10 mouse cellular contexts compared by ENCODE assay signal in genomic region chr14:21686376-21687279, GRCm38 (mm10). TPM values are rescaled to one million over a fixed set of nuclear protein-coding genes. Genes with fewer than 3 reads are reported as not detected.
A peak's percentile ranks its signal among the peaks of the same experiment; 100 is the strongest.
DNase-seq lines count a peak whose midpoint lies in the region; ATAC-seq and TF ChIP-seq lines count a peak whose summit lies in the region.
"Had no signal": no experiment of that assay in that cellular context is flagged by ENCODE, and none has a peak within 500 bp of the region (broad histone marks: within the 10 kb centered on the region; RNA-seq: fewer than 3 reads in every experiment).

No protein-coding gene starts in this region.

- peaks cover 12% of the 10 kb centered on the region; the same call in 1 of the 2 replicates for H3K27me3 ChIP-seq in heart, embryonic 11.5 days (ENCODE audit: control insufficient read depth, insufficient read depth, low read length)
- 0 out of 2 replicates have a peak, but pooled peaks cover 3% of the 10 kb centered on the region for H3K27me3 ChIP-seq in intestine, postnatal 0 days (replicated peaks; ENCODE audit: control insufficient read depth, insufficient read depth, low read length)
- H3K27me3 ChIP-seq in neural tube, embryonic 12.5 days (replicated peaks): no peaks in the 10 kb centered on the region

- peak overlapping the region; percentile 36 for H3K4me3 ChIP-seq in heart, embryonic 11.5 days (ENCODE audit: low read depth, low read length)
- peak overlapping the region; percentile 16 for H3K4me3 ChIP-seq in intestine, postnatal 0 days (ENCODE audit: low read depth, low read length)
- H3K4me3 ChIP-seq in neural tube, embryonic 12.5 days: peak overlapping the region; percentile 30
- no peak overlapping the region for H3K4me3 ChIP-seq in left cerebral cortex, adult 2 months

- no peak for TF ChIP-seq CTCF in intestine, postnatal 0 days (IDR thresholded peaks at IDR 0.05; ENCODE audit: low read depth)
- no peak for TF ChIP-seq CTCF in left cerebral cortex, adult 2 months (IDR thresholded peaks at IDR 0.05)

- DNase-seq in heart, postnatal 36 days: no peak
- DNase-seq in embryo, embryonic 9.5 days (ENCODE audit: extremely low spot score): peak; percentile 87
- DNase-seq in cerebellum, adult 11 months: no peak
- no peak for DNase-seq in left cerebral cortex, adult 2 months (ENCODE audit: extremely low spot score in 1 of 2, low spot score in 2 of 2)

- WGBS in heart, embryonic 11.5 days (ENCODE audit: insufficient replicate concordance): 9% methylated on average over 49 of the region's 49 CpGs
- 15% methylated on average over 49 of the region's 49 CpGs for WGBS in intestine, postnatal 0 days
- 9% methylated on average over 49 of the region's 49 CpGs for WGBS in neural tube, embryonic 12.5 days

- no peaks in the 10 kb centered on the region for H3K9me3 ChIP-seq in heart, embryonic 11.5 days (replicated peaks; ENCODE audit: control insufficient read depth, low read length)
- H3K9me3 ChIP-seq in intestine, postnatal 0 days (ENCODE audit: control insufficient read depth): no peaks in the 10 kb centered on the region
- H3K9me3 ChIP-seq in neural tube, embryonic 12.5 days: no peaks in the 10 kb centered on the region

- H3K27ac ChIP-seq in heart, embryonic 11.5 days (ENCODE audit: low read depth, low read length): no peak overlapping the region
- H3K27ac ChIP-seq in intestine, postnatal 0 days (ENCODE audit: low read depth, low read length): no peak overlapping the region
- H3K27ac ChIP-seq in neural tube, embryonic 12.5 days: no peak overlapping the region
- H3K27ac ChIP-seq in left cerebral cortex, adult 2 months: no peak overlapping the region

- no peaks in the 10 kb centered on the region for H3K36me3 ChIP-seq in heart, embryonic 11.5 days (ENCODE audit: control insufficient read depth, insufficient read depth, low read length)
- H3K36me3 ChIP-seq in intestine, postnatal 0 days (ENCODE audit: control insufficient read depth, insufficient read depth): no peaks in the 10 kb centered on the region
- H3K36me3 ChIP-seq in neural tube, embryonic 12.5 days: no peaks in the 10 kb centered on the region

- peak overlapping the region; percentile 74 for H3K4me2 ChIP-seq in heart, embryonic 11.5 days
- H3K4me2 ChIP-seq in intestine, postnatal 0 days (replicated peaks; ENCODE audit: low read depth): peak overlapping the region; percentile 61
- peak overlapping the region; percentile 64 for H3K4me2 ChIP-seq in neural tube, embryonic 12.5 days (replicated peaks)

- intact Hi-C loops in heart, postnatal 36 days (cut with DNase I): no loop called here
- intact Hi-C loops in left cerebral cortex, adult 2 months (cut with DNase I): loop anchor here (10.0 kb wide), 1 partner anchor 158 kb away; the partner anchor contains the start of gene Comtd1

- ATAC-seq in heart, embryonic 11.5 days (replicated peaks; ENCODE audit: insufficient number of reproducible peaks, low FRiP score, low TSS enrichment): no peak
- no peak for ATAC-seq in intestine, postnatal 0 days
- ATAC-seq in neural tube, embryonic 12.5 days (ENCODE audit: low FRiP score, low read depth): no peak
- no peak for ATAC-seq in megakaryocyte, adult 5-6 weeks (ENCODE audit: poor library complexity, severe bottlenecking)

- H3K4me1 ChIP-seq in heart, embryonic 11.5 days (ENCODE audit: control insufficient read depth, insufficient read depth, low read length): peaks cover 21% of the 10 kb centered on the region
- H3K4me1 ChIP-seq in intestine, postnatal 0 days (replicated peaks; ENCODE audit: control insufficient read depth, insufficient read depth, low read length): no peaks in the 10 kb centered on the region
- peaks cover 19% of the 10 kb centered on the region for H3K4me1 ChIP-seq in neural tube, embryonic 12.5 days

- H3K9ac ChIP-seq in heart, embryonic 11.5 days (ENCODE audit: low read depth, low read length): no peak overlapping the region; the same call in 1 of the 2 replicates
- H3K9ac ChIP-seq in intestine, postnatal 0 days (ENCODE audit: low read depth, low read length): no peak overlapping the region
- 0 out of 2 replicates have a peak overlapping the region, but pooled peaks have one; percentile 19 for H3K9ac ChIP-seq in neural tube, embryonic 12.5 days

RNA-seq across cellular contexts. Expression of gene Dupd1, which starts 27.7 kb away (rescaled TPM):
- polyA plus RNA-seq in heart, embryonic 11.5 days (2014; fragmentation: Nextera tagmentation; extraction: Ambion mirVana): 0.73 TPM in 1 of 2 replicates, not detected in the other
- not detected for total RNA-seq in heart, postnatal 36 days (2021)
- polyA plus RNA-seq in intestine, postnatal 0 days (2015; fragmentation: Nextera tagmentation; extraction: Ambion mirVana): not detected in 2 replicates
- polyA plus RNA-seq in neural tube, embryonic 12.5 days (2016; fragmentation: Nextera tagmentation; extraction: Ambion mirVana): not detected in 2 replicates
- not detected in 2 replicates for total RNA-seq in megakaryocyte, adult 5-6 weeks (2015)
- total RNA-seq in megakaryocyte, adult 5-6 weeks (2017): not detected in 2 replicates
- not detected for total RNA-seq in left cerebral cortex, adult 2 months (2021)
- total RNA-seq: common myeloid progenitor, adult 5-6 weeks; liver, adult 2 months had no signal
- polyA plus RNA-seq: liver, adult 2 months had no signal
